Mouse (Mus musculus): Measurements from ENCODE around the gene Sox8. TPM values are rescaled to one million over a fixed set of nuclear protein-coding genes. Genes with fewer than 3 reads are reported as not detected.

Sox8 gene
- total RNA-seq, 2 experiments from 2014 or later: 29.9 to 38.1 TPM

- DNase-seq: no peak
- intact Hi-C loops (cut with DNase I): no loop called here
Measured at GRCm38 (mm10) chr17:25582076-25582475, 11.6 kb upstream of the Sox8 start.

DNA sequence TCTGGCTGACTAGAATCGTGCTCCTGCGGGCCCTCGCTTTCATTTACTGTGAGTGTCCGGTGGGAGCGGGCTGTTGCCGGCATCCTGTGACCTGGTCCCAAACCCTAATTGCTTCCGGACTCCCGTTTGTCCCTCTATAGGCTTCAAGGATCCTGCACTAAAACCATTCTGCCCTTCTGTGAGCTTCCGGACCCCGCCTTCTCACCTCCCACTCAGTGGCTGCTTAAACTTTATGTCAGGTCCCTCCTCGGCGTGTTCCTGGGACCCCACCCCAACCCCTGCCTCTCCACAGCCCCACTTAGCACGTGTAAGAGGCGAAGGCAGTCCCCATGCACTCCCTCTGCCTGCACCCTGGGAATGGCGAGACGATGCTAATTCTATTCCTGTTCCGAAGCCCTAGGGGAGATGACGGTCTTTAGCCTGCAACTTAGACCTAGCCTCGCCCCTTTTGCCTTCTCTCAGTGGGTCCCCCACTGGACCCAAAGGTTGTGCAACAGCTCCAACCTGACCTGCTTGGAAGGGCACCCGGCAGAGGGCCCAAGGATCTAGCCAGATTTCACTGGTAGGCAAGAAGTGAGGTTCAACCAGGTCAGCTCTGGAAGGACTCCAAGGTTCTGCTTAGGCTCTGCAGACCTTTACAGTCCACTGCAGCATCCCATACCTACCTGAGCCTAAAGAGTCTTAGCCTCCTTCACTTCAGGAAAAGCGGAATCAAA is 9.0 kb upstream of the Sox8 start:
- intact Hi-C loops (cut with DNase I): no loop called here

GRCm38 (mm10) chr17:25578920-25579319 is 8.4 kb upstream of the Sox8 start, which contains the start of gene Lmf1:
Lmf1 (plus strand) TSS chr17:25579085.
- peak; percentile 96 for DNase-seq
- intact Hi-C loops (cut with DNase I): no loop called here

More for the DNA sequence above, 9.0 kb upstream of the Sox8 start:
- no peak for DNase-seq

- intact Hi-C loops (cut with DNase I): no loop called here
- DNase-seq: no peak
Measured at GRCm38 (mm10) chr17:25577702-25578101, 7.2 kb upstream of the Sox8 start.

- DNase-seq: no peak
- intact Hi-C loops (cut with DNase I): no loop called here
Measured at GRCm38 (mm10) chr17:25577263-25577662, 6.8 kb upstream of the Sox8 start.

DNA sequence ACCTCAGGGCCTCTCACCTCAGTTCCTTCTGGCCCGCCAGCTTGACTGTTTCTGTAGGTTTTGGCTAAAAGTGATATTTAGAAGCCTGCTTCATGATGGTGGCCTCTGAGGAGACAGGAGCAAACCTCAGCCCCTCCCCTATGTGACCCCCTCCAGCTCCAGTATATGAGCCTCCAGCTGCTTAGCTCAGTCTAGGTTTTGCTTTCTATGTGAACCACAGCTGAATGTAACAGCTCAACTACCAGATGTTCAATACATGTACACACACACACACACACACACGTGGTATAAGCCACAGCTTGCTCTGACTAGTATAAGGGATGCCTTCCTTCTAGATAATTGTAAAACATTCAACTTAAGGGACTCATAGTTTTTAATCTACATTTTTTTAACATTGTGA is 5.5 kb upstream of the Sox8 start:
- intact Hi-C loops (cut with DNase I): no loop called here
- DNase-seq: no peak

- peak; percentile 61 for DNase-seq
- intact Hi-C loops (cut with DNase I): no loop called here
Measured at GRCm38 (mm10) chr17:25575208-25575971, 4.9 kb upstream of the Sox8 start.

DNA sequence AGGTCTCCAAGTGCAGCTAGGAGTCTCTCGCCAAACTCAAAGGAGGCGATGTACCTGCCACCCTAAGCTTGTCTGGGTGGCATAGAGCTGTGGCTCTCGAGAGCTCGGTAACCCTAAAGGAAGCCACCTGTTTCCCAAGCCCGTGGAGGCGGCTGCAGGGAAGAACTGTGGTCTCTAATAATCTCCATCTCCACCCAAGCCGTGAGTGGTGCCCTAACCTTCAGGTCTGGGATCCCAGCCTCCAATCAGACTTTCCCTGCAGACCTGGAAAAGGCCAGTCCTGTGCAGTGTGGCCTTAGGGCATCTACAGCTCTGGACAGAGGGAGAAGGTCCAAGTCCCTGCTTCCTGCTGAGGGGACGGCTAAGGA is 951 bp upstream of the Sox8 start:
- intact Hi-C loops (cut with DNase I): no loop called here
- DNase-seq: no peak

DNA sequence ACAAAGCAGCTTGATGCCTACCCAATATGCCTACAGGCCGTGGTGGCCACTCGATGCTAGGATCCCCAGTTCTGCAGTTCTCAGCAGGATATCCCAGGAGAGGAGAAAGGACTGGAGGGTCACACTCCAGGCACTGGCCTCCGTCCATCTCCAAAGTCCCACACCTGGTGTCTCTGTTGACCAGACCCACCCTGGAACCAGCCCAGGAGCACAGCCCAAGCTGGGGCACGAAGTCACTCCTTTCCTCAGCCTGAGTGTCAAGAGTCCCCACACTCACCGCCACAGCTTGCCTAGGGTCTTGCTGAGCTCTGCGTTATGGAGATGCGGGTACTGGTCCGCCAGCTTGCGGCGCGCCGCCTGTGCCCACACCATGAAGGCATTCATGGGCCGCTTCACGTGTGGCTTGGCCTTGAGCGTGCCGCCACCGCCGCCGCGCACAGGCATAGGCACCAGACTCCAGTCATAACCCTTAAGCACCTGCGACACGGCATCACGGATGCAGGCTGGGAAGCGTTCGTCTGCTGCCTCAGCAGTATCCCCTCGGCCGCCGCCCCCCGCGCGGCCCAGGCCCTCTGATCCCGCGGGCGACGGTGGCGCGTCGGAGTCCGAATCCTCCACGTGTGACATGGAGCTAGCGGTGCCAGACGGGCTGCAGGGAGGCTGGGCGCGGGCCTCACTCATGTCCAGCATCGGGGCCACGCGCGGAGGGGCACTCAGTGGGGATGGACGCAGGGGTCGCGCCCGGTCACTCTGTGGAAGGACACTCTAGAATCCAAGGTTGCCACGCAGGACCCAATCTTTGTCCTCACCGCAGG is 446 bp downstream of the Sox8 start:
- intact Hi-C loops (cut with DNase I): no loop called here
- DNase-seq: no peak

GRCm38 (mm10) chr17:25568880-25569279 is 1.6 kb downstream of the Sox8 start:
- DNase-seq: no peak
- intact Hi-C loops (cut with DNase I): no loop called here

DNA sequence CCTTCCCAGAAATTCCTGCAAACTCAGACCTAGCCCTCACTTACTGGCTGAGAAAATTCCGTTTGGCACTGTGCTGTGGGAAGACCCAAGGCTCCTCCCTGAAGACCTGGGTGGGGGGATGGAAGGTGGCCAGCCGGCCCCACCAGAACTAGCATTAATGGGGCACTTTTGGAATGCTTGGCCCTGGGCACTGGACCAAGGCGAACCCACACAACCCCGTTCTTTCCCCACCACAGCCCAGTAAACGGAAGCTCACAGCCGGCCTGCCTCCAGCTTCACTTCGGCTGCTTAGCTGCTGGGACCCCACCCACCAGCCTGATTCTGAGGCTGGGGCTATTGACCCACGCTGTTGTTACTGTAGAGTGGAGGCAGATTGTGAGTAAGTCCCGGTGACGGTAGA is 2.3 kb downstream of the Sox8 start:
- DNase-seq: peak; percentile 55
- intact Hi-C loops (cut with DNase I): no loop called here

- DNase-seq: peak; percentile 81
- intact Hi-C loops (cut with DNase I): loop anchor here (2.0 kb wide), 1 partner anchor 131 kb away; no protein-coding TSS in a partner anchor
Measured at GRCm38 (mm10) chr17:25567745-25568144, 2.7 kb downstream of the Sox8 start.

DNA sequence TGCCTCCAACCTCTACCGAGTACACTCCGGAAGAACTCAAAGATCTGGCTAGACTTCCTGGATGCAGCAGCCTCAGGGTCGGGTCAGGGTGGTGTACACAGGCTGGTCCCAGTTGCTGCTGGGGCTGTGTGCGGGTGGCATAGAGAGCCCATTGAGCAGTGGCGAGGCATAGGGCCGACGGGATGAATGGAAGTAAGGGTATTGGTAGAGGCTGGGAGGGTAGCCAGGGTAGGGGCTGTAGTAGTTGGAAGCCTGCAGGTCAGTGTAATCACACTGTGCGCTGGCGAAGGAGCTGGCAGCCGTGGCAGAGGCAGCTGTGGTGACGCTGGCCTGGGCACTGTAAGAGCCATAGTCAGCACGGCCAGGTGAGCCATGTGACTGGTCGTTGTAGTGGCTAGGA is 3.2 kb downstream of the Sox8 start:
- peak; percentile 17 for DNase-seq
- intact Hi-C loops (cut with DNase I): loop anchor here (2.0 kb wide), 1 partner anchor 132 kb away; no protein-coding TSS in a partner anchor

DNA sequence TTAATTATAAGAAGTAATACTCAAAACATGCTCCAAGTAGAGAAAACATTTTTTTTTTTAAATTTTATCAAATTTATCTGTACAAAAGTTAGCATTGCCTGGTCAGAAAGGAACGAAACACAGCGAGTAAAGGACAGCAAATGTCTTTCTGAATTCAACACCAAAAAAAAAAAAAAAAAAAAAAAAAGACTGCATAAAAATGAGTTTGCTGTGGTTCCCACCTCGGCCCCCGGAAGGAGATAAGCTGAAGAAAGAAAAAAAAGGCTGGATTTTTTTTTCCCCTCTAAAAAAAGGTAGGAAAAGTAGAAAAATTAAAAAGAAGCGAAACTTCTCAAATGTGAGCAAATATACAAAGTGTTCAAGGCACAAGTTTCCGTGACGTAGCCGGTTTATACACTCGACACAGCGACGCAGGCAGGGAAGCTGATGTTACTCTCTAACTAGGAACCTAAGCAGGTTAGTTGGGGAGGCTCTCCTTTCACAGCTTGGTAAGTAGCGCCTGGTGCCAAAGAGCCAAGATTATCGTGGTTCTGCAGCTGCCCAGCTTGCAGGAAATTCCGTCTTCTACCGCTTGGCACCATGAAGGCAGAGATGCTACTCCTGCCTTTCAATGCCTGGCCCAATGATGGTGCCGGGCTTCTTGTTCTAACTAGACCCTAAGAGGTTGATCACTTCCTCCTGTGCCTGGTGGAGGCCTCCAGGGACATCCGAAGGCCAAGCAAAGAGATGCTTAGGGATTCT is 4.5 kb downstream of the Sox8 start:
- intact Hi-C loops (cut with DNase I): loop anchor here (2.0 kb wide), 1 partner anchor 133 kb away; no protein-coding TSS in a partner anchor
- DNase-seq: peak; percentile 28

DNA sequence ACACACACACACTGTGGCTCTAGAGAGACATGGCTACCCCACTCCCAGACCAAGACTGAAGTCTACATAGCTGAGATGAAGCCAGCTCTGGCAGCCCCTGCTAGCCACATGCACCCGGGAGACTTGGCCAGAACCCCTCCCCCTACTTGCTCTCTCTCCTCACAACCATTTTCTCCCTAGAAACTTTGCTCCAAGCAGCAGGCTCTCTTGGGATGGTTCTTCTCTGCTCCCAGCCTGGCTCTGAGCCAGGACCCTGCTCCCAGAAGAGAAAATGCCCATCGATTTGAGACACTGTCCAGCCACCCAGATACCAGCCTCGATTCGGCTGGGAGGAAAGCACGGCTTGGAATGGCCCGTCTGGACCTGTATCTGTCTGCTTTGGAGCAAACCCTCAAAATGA is 5.2 kb downstream of the Sox8 start:
- peak; percentile 75 for DNase-seq
- intact Hi-C loops (cut with DNase I): no loop called here

DNA sequence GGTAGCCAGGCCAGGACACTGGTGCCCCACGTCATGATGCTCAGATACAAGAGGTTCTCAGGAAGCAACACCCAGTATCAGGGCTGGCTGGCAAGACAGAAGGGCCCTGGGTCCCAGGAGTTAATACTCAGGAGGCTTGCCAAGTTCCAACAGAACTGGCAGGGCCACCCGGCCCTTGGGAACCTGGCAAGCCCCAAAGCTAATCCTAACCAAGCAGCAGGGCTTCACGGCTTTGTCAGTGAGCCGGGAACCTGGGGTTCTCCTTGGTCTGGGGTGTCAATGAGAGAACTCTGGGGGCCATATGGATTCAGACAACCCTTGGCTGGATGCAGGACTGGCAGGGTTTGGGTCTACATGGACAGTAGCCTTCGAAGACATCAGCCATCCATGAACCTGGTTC is 6.0 kb downstream of the Sox8 start:
- intact Hi-C loops (cut with DNase I): no loop called here
- DNase-seq: peak; percentile 61

GRCm38 (mm10) chr17:25561223-25562028 is 9.1 kb downstream of the Sox8 start:
- intact Hi-C loops (cut with DNase I): no loop called here
- peak; percentile 82 for DNase-seq

DNA sequence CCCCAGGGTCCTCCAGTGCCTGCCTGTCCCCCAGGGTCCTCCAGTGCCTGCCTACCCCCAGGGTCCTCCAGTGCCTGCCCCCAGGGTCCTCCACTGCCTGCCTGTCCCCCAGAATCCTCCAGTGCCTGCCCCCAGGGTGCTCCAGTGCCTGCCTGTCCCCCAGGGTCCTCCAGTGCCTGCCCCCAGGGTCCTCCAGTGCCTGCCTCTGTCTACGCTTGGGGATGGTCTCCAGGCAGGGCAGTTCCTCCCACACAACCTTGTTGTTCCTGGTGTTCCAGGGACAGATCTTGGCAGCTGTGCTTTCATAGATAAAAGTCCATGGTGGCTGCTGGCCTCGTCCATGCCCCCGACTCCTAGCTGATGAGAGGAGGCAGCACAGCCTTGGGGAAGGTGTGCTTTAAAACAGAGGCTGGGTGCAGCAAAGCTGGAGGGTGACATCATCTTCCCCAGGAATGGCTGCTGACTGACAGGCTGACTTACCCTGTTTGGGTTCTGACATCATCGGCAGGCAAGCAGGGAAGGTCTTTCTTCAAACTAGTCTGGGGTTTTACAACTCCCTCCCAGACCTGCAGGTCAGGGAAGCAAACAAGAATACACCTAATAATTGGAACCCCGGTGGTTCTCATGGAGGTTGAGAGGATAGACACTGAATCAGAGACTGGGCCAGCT is 9.8 kb downstream of the Sox8 start:
- intact Hi-C loops (cut with DNase I): no loop called here
- DNase-seq: no peak

- DNase-seq: no peak
- intact Hi-C loops (cut with DNase I): no loop called here
Measured at GRCm38 (mm10) chr17:25559634-25560033, 10.9 kb downstream of the Sox8 start.

All from left cerebral cortex, postnatal 4 days (tissue).